In the genomic region with DNA sequence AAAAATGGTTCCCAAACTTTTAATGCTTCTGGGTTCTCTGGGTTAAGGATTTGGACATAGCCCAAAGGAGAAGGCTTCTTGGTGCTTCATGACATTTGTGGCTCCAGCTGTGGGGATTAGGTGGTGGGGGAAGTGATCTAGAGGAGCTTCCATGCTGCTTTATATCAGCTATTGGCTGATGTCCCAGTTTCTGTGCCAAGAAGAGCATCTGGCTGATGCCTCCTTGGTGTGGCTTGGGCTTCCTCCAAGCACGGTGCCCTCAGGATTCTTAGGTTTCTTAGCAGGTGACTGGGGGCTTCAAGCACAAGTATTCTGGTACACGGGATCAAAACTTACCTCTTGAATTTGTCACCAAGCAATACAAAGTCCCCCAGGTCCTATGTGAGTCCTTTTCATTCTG, we compare ENCODE assay signal across 19 mouse cellular contexts.
DNase-seq lines count a peak whose midpoint lies in the region; ATAC-seq and TF ChIP-seq lines count a peak whose summit lies in the region.
"Had no signal": no experiment of that assay in that cellular context is flagged by ENCODE, and none has a peak within 500 bp of the region (broad histone marks: within the 10 kb centered on the region; RNA-seq: fewer than 3 reads in every experiment).

No protein-coding gene starts in this region.

- no peak overlapping the region for H3K9ac ChIP-seq in hindbrain, postnatal 0 days (replicated peaks; ENCODE audit: low read length)
- H3K9ac ChIP-seq in hindbrain, embryonic 12.5 days = no peak overlapping the region
- no peak overlapping the region for H3K9ac ChIP-seq in midbrain, postnatal 0 days (replicated peaks; ENCODE audit: low read length, poor library complexity, severe bottlenecking)
- H3K9ac ChIP-seq in midbrain, embryonic 16.5 days (ENCODE audit: low read depth, low read length) = no peak overlapping the region
- H3K9ac ChIP-seq: embryonic facial prominence, embryonic 13.5 days; forebrain, embryonic 13.5 days; heart, embryonic 13.5 days; hindbrain, embryonic 13.5 days had no signal

- H3K36me3 ChIP-seq in hindbrain, postnatal 0 days (ENCODE audit: insufficient read depth, low read length) = no peaks in the 10 kb centered on the region
- no peaks in the 10 kb centered on the region for H3K36me3 ChIP-seq in hindbrain, embryonic 12.5 days
- H3K36me3 ChIP-seq in midbrain, postnatal 0 days (ENCODE audit: insufficient read depth, low read length) = no peaks in the 10 kb centered on the region
- H3K36me3 ChIP-seq in midbrain, embryonic 16.5 days (ENCODE audit: control insufficient read depth, insufficient read depth, low read length) = no peaks in the 10 kb centered on the region
- H3K36me3 ChIP-seq: embryonic facial prominence, embryonic 13.5 days; heart, embryonic 13.5 days; hindbrain, embryonic 13.5 days had no signal

- peak; percentile 5 to 9 for DNase-seq in cerebellum, postnatal 25 days
- DNase-seq in cerebellum, adult 18-20 months = no peak
- peak; percentile 68 for DNase-seq in hindbrain, postnatal 0 days (ENCODE audit: low spot score)
- peak; percentile 66 for DNase-seq in midbrain, postnatal 0 days (ENCODE audit: low spot score)
- DNase-seq: adrenal gland, postnatal 14 days; cerebellum, adult 9-11 months; gastrocnemius, postnatal 36 days; heart, adult 11 months; heart, postnatal 36 days had no signal

- TF ChIP-seq CTCF in hindbrain, postnatal 0 days (IDR thresholded peaks at IDR 0.05; ENCODE audit: low read depth) = no peak
- no peak for TF ChIP-seq CTCF in midbrain, postnatal 0 days (IDR thresholded peaks at IDR 0.05)

- H3K27ac ChIP-seq in hindbrain, postnatal 0 days = no peak overlapping the region
- H3K27ac ChIP-seq in hindbrain, embryonic 12.5 days = no peak overlapping the region
- no peak overlapping the region for H3K27ac ChIP-seq in midbrain, postnatal 0 days (ENCODE audit: low read depth, low read length)
- no peak overlapping the region for H3K27ac ChIP-seq in midbrain, embryonic 16.5 days (ENCODE audit: low read length)
- H3K27ac ChIP-seq: embryonic facial prominence, embryonic 13.5 days; forebrain, embryonic 13.5 days; heart, embryonic 13.5 days; hindbrain, embryonic 13.5 days had no signal

- no peaks in the 10 kb centered on the region for H3K4me1 ChIP-seq in hindbrain, postnatal 0 days (ENCODE audit: insufficient read depth, low read length)
- no peaks in the 10 kb centered on the region for H3K4me1 ChIP-seq in hindbrain, embryonic 12.5 days
- no peaks in the 10 kb centered on the region for H3K4me1 ChIP-seq in midbrain, postnatal 0 days (ENCODE audit: insufficient read depth, low read length)
- H3K4me1 ChIP-seq in midbrain, embryonic 16.5 days (ENCODE audit: control insufficient read depth, insufficient read depth, low read length) = no peaks in the 10 kb centered on the region
- H3K4me1 ChIP-seq: embryonic facial prominence, embryonic 13.5 days; forebrain, embryonic 13.5 days; heart, embryonic 13.5 days had no signal

- H3K27me3 ChIP-seq in hindbrain, postnatal 0 days (ENCODE audit: insufficient read depth, low read length) = no peaks in the 10 kb centered on the region
- no peaks in the 10 kb centered on the region for H3K27me3 ChIP-seq in hindbrain, embryonic 12.5 days
- no peaks in the 10 kb centered on the region for H3K27me3 ChIP-seq in midbrain, postnatal 0 days (ENCODE audit: insufficient read depth, low read length)
- no peaks in the 10 kb centered on the region for H3K27me3 ChIP-seq in midbrain, embryonic 16.5 days (ENCODE audit: control insufficient read depth, insufficient read depth, low read depth, low read length)
- H3K27me3 ChIP-seq: CH12.LX; embryonic facial prominence, embryonic 13.5 days; forebrain, embryonic 13.5 days; heart, embryonic 13.5 days; hindbrain, embryonic 13.5 days; Patski had no signal

- 51% methylated on average over 2 of the region's 2 CpGs for WGBS in hindbrain, postnatal 0 days
- 92% methylated on average over 2 of the region's 2 CpGs for WGBS in hindbrain, embryonic 12.5 days
- WGBS in midbrain, postnatal 0 days = 59% methylated on average over 2 of the region's 2 CpGs
- 73% methylated on average over 2 of the region's 2 CpGs for WGBS in midbrain, embryonic 16.5 days

- H3K4me2 ChIP-seq in hindbrain, postnatal 0 days (ENCODE audit: low read depth, low read length) = no peak overlapping the region
- no peak overlapping the region for H3K4me2 ChIP-seq in hindbrain, embryonic 12.5 days (replicated peaks)
- H3K4me2 ChIP-seq in midbrain, postnatal 0 days (ENCODE audit: low read depth, low read length, poor library complexity, severe bottlenecking) = no peak overlapping the region
- no peak overlapping the region for H3K4me2 ChIP-seq in midbrain, embryonic 16.5 days (ENCODE audit: low read length)
- H3K4me2 ChIP-seq: embryonic facial prominence, embryonic 13.5 days; forebrain, embryonic 13.5 days; heart, embryonic 13.5 days; hindbrain, embryonic 13.5 days had no signal

- H3K4me3 ChIP-seq in hindbrain, postnatal 0 days (ENCODE audit: low read length) = no peak overlapping the region
- no peak overlapping the region for H3K4me3 ChIP-seq in hindbrain, embryonic 12.5 days
- no peak overlapping the region for H3K4me3 ChIP-seq in midbrain, postnatal 0 days (ENCODE audit: low read depth, low read length)
- no peak overlapping the region for H3K4me3 ChIP-seq in midbrain, embryonic 16.5 days (ENCODE audit: low read depth, low read length)
- H3K4me3 ChIP-seq: embryonic facial prominence, embryonic 13.5 days; forebrain, embryonic 13.5 days; heart, embryonic 13.5 days; hindbrain, embryonic 13.5 days had no signal

- H3K9me3 ChIP-seq in hindbrain, postnatal 0 days (ENCODE audit: low read length) = no peaks in the 10 kb centered on the region
- H3K9me3 ChIP-seq in hindbrain, embryonic 12.5 days (replicated peaks) = no peaks in the 10 kb centered on the region
- H3K9me3 ChIP-seq in midbrain, postnatal 0 days (ENCODE audit: low read length) = no peaks in the 10 kb centered on the region
- H3K9me3 ChIP-seq in midbrain, embryonic 16.5 days (replicated peaks; ENCODE audit: control insufficient read depth, low read length, poor library complexity, severe bottlenecking) = no peaks in the 10 kb centered on the region
- H3K9me3 ChIP-seq: embryonic facial prominence, embryonic 13.5 days; forebrain, embryonic 13.5 days; heart, embryonic 13.5 days; hindbrain, embryonic 13.5 days had no signal

- no peak for ATAC-seq in hindbrain, postnatal 0 days
- ATAC-seq in hindbrain, embryonic 12.5 days (ENCODE audit: low FRiP score) = no peak
- ATAC-seq in midbrain, postnatal 0 days (ENCODE audit: low FRiP score) = no peak
- no peak for ATAC-seq in midbrain, embryonic 16.5 days
- ATAC-seq: activated CD4-positive, CD25-positive, alpha-beta regulatory T cell, adult 4 months; forebrain, embryonic 13.5 days; intestine, embryonic 16.5 days; Patski had no signal

Comparison
In these comparisons a context has a peak if more than half of its experiments do, and no peak if none do; other contexts are left out.
1. DNase-seq: peak in cerebellum, postnatal 25 days (2 of 2), hindbrain, postnatal 0 days (single experiment) and midbrain, postnatal 0 days (single experiment); none in cerebellum, adult 18-20 months (0 of 2).